Mouse (Mus musculus) WW6 (cell line): ENCODE data around the gene Ldlr.
A peak's percentile ranks its signal among the peaks of the same experiment; 100 is the strongest.
"Not testable (repeated sequence)": the region's sequence is repeated elsewhere in the genome, so short reads cannot be mapped to it uniquely, and the experiment has no call there.

Source experiments
- DNase-seq: peaks from one replicate; pipeline ENCODE4 v3.0.0-alpha.2; 2013; ENCODE audit warnings: low read depth, low spot score

Ldlr gene

DNA sequence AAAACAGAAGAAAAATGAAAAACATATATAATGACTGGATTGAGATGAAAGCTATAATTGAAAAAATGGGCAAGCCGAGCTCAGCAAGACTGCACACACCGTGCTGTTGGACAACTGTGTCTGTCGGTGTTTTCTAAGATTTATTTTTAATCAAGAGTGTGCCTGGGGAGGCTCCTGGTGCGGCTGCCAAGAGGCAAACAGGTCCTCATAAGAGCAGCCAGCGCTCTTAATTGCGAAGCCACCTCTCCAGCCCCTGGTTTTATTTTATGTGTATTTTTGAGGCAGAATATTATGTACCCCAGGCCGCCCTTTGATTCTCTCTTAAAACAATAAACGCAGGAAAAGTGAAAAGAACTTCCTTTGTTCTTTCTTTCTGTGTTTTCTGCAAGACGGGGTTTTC lies 65.0 kb downstream of the Ldlr start:
- no peak for DNase-seq

- no peak for DNase-seq
Measured at GRCm38 (mm10) chr9:21791861-21792260, 68.6 kb downstream of the Ldlr start.

GRCm38 (mm10) chr9:21792644-21793043 lies 69.4 kb downstream of the Ldlr start:
- DNase-seq: no peak

DNA sequence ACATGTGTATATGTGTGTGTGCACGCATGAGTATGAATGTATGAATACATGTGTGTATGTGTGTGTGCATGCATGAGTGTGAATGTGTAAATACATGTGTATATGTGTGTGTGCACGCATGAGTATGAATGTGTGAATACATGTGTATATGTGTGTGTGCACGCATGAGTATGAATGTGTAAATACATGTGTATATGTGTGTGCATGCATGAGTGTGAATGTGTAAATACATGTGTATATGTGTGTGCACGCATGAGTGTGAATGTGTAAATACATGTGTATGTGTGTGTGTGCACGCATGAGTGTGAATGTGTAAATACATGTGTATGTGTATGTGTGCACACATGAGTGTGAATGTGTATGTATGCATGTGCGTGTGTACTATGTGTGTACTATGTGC lies 70.2 kb downstream of the Ldlr start:
- DNase-seq: not testable (repeated sequence)

- no peak for DNase-seq
Measured at GRCm38 (mm10) chr9:21794344-21794834, 71.1 kb downstream of the Ldlr start.

DNA sequence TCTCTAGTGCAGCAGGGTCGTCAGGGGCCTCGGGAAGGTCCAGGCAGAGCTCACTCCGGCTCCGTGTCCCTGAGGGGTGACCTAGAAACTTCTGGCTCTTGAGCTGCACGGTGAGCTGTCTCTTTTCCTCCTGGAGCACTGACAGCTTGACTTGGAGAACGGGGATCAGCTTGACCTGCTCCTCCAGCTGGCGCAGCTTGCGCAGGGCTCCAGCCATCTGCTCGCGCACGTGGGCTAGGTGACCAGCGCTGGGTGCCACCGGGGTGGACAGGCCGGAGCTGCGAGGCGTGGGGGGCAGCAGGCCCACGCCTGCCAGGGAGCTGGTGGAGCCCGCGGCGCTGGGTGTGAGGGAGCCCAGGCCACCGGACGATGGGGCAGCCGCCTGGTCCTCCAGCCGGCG lies 71.6 kb downstream of the Ldlr start:
- no peak for DNase-seq

DNA sequence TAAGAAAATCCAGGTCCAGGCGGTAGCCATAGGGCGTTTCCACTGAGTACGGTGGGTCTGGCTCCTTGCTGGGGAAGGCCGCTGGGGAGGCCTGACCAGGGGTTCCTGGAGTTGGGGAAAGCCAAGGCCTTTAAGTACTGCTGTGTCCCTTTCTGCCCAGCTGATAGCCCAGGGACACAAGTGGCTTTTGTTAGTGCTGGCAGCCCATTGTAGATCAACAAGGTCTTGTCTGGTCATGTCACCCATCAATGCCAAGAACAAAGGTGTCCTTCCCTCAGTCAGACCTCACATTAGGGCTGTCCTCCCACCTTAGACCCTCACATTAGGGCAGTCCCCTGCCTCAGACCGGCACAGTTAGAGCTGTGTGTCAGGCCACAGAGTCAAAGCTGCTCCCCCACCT lies 72.3 kb downstream of the Ldlr start:
- DNase-seq: no peak

- no peak for DNase-seq
Measured at GRCm38 (mm10) chr9:21796259-21796658, 73.0 kb downstream of the Ldlr start.

DNA sequence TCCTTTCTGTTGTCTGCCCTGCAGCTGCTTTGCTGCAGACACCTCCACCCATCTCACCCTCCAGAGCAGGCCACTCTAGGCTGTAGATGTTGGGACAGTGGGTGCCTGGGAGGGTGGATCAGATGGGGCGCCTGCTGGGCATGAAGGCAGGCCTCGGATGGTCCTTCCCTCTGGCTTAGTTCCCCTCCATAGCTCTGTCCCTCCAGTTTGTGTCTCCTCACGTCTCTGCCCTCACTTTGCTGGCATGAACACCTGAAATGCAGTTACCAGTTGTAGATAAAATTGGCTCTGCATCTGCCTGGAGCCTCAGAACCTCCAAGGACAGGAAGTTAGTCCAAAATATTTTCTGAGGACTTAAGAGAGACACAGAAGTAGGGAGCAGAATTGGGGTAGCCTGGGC lies 73.6 kb downstream of the Ldlr start:
- no peak for DNase-seq

- DNase-seq: peak; percentile 42
Measured at GRCm38 (mm10) chr9:21797921-21798344, 74.7 kb downstream of the Ldlr start.

DNA sequence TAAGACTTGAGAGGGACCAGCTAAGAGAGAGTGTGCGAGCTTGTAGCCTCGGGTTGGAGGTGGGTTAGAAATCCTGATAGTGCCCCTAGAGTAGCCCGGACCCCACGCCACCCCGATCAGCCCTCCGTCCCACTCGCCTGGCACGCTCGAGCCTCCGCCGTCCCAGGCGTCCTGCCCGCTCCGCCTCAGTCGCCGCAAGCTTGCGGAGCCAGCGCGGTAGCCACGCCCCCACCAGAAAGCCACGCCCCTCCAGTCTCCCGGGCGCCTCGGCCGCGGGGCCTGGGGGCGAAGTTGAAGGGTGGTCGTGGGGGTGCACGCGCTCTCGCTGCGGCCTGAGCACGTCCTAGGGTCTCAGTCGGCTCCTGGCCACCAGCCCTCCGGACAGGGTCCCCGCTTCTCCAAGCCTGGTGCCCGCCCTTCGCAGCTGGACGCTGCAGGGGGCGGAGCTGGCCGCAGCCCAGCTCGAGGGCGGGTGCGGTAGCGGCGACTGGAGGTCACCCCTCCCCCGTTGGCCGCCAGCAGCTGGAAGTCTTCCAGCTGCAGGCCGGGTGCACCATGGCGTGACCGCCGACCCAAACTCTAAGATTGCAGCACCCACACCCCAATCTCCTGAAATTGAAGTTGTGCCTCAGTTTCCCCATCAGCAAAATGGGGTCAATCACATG lies 75.2 kb downstream of the Ldlr start, which contains the start of gene Kank2:
Kank2 (minus strand) TSS at position 400 of the 665 bp plus-strand sequence.
- DNase-seq: peak; percentile 47

DNA sequence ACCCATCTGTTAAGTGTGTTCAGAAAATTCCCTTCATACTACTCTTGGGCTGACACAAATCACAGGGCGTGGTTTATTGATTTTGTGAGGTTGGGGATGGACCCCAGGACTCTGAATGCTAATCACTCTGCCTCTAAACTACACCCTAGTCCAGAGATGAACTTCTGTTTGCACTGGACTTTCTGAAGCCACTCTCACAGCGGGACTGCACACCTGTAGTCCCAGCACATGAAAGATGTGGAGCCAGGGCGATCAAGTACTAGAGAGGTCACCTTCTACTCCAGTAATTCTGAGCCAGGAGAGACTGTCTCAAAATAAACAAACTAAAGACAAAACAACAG lies 75.7 kb downstream of the Ldlr start:
- DNase-seq: no peak
